Mouse (Mus musculus) heart, adult 18-20 months (tissue): ENCODE results near the gene Tifab. TPM values are rescaled to one million over a fixed set of nuclear protein-coding genes. Genes with fewer than 3 reads are reported as not detected.

Experiments
- DNase-seq, 2 experiments: peaks; one replicate each; pipeline ENCODE4 v3.0.0; 2021 to 2022; ENCODE audit warnings: mixed read lengths in 1 of 2
- total RNA-seq, 2 experiments: library from RNA; stranded (reverse); gene quantifications; 2 replicates each; pipeline ENCODE4 v1.2.3; 2021

The Tifab gene
- total RNA-seq, 2 experiments from 2014 or later = 0.69 to 1.1 TPM

DNA sequence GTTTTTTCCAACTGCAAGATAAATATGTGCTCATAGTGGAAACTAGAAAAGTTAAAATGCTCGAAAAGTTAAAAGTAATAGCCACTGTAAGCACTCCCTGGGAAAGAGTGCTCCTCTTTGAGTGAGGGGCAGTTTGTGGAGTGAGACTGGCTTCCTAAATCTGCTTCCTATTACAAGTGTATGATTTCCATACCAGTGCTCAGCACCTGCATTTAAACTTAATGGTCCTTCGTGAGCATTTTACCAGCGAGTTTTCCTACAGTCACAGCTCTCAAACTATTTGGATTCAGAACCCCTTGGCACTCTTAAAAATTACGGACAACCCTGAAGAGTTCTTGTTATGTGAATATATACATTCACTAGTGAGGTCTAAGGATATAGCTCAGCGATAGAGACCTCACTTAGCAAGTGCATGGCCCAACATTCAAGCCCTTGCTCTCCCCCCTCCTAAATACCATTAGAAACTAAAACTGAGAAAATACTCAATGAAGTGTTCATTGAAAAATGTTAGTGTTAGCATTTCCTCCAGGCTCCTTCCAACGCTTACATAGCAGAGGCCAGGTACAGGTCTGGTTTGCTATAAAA is 39.4 kb downstream of the Tifab start:
- no peak for DNase-seq

DNA sequence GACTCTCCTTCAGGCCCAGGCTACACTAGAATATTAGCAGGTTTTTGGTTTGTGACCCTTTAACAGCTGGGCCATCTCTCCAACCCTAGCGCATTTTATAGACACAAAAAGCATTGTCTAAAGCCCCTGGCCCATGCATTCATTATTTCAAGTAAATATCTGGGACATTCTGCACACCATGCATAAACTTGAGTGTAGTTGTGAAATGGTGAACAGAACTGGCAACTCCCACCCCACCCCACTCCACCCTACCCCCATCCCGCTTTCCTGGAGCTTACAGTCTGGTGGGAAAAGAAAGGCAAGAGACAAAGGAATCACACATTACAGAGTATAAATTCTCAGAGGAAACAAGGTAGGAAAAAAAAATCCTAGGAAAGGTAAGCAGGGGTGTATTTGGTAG is 42.5 kb downstream of the Tifab start, which contains the start of gene H2afy:
Gene H2afy, minus strand, starts transcription at position 162 of the 400 bp plus-strand sequence.
- DNase-seq = no peak

DNA sequence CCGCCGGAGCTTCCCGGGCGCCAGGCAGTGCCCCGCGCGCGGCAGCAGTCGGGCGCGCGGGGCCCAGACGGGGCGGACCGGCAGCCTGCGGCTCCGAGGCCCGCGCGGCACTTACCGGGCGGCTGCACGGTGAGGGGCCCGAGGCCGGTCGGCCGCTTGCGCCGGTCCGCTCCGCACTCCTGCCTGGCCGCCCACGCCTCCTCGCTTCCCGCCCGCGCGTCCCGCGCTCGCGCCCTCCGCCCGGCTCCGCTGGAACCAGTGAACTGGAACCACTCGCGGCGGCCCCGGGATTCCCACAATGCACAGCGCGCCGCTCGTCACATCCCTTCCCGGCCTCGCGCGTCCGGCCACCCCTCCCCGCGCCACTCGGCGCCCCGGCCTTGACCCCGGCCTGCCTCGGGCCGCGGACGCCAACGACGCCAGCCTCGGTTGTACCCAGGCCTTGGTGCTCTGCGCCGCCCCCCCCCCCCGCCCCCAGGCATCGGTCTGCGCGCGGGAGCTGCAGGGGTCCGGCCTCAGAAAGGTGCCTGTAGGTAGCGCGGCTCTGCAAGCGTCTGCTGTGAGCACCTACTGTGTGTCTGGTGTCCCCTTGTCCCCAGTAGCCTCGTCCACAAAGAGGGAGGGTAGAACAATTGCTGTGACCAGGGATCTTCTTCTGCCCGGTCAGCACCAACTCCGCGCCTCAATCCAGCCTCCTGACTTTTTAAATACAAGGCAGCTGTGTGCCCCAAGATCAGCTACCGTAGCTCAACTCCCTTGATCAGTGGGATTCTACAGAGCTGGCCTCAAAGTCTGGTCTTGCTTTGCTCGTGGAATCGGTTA is 43.2 kb downstream of the Tifab start:
- DNase-seq = peak; percentile 93 to 94

DNA sequence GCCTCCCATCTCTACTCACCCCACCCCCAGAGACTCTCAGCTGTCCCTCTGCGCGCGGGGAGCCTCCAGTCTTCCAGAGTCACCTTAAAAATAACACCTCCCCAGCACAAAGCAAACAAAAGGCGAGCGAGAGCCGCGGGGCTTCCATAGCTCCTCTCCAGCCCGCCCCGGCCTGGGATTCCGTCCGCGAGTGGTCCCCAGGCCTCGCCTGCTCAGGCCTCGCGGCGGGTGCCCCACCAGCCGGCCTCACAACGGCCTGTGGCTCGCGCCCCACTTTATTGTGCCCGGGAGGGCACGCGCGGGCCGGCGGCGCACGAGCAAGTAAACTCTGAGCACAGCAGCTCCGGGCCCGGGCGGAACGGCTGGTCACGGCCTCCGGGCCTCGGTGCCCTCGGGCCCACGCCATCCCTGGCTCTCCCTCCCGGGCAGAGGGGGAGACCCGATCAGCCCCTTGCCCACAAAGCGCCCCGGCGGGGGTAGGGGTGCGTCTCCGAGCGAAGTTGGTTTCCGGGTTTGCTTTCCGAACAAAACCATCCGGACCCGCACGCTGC is 44.0 kb downstream of the Tifab start:
- peak in 1 of 2 experiments; percentile 49 for DNase-seq

DNA sequence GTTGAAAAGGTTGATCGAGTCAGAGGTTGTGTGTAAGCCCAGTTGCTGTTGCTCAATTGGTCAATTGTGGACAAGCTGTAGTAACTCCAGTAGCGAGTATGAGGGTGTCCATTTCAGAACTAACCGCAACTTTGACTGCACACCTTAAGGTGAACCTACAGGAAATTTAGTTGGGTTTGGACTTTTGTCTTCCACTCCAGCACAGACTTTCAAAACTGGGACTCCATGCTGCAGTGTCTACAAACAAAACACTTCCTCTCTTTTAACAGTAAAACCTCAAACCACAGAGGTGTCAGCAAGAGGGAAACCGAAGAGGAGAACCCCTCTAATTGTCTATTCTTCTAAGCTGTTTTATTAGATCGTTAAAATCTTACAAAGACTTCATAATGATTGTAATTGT is 44.7 kb downstream of the Tifab start:
- no peak for DNase-seq

DNA sequence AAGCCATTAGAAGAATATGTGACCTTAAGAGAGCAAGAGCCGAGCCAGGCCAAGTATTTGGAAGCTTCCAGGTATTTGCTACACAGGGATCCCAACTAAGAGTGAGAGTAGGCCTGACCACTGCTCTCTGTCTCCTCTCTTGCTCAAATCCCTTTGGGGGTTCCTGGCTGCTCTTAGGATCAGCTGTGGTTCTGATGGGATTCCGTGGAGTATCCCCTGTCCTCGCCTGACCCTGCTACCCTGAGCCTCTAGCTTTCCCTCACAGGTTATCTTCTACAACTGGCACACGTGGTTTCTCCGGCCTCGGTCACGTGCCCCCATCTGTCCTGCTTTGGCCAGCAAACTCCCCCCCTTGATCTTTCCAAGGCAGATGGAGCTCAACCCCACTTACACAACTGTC is 45.7 kb downstream of the Tifab start:
- no peak for DNase-seq

DNA sequence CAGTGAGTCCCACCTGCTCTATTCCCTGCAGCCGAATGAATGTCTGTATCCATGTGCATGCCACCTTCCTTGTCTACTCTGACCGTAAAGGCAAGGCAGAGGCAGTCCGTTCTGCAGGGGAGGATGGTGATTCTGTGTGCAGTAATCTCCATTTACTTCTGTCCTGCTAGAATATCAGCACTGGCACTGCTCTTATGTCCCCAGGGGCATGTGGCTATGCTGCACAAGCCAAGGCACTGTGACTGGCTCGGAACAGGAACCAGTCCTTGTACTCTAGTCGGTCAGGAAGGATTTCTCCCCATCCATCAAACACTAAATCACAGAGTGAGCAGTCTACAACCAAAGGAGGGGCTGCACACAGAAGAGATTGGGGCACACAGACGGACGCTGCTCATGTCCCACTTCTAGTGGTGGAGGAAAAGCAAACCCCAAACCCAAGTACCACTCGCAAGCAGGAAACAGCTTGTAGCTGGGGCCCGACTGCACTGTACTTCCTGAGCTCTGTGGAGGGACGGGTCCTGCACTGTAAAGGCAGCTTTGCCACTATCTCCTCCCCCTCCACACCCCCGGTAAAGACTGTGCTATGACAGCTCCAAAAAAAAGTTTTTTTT is 46.3 kb downstream of the Tifab start:
- DNase-seq = no peak

DNA sequence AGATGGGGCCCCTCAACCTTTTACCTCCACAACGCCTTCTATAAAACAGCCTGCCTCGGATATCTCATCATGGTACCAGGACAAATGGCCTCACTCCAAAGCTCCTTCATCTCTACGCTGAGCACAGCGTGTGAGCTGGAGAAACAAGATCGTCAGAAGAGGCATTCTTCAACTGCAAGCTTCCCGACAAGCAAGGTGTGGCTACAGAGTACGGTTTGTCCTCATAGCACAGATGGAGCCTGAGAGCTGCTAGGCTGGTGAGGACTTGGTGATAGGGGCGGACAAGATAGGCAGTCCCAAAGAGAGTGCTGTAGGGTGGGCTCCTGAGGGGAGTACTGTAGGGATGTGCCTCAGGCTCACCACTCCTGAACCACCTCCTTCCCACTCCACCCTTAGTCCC is 48.1 kb downstream of the Tifab start:
- no peak for DNase-seq

DNA sequence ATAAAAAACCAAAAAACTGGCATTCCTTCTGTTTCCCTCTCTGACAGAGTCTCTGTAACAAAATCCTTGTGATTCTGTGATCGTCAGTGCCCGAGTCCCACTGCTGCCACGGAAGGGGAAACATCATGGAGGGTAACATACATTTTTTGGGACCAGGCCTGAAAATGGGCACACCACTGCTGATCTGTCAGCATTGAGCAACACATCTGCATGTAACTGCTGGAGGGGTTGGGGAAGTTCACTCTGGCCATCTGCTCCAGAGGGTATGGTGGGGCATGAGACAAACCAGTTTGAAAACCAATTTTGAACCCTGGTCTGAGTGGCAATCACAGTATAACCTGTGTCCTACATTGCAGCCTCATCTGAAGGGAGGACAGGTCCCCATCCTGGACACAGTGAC is 49.1 kb downstream of the Tifab start:
- no peak for DNase-seq

DNA sequence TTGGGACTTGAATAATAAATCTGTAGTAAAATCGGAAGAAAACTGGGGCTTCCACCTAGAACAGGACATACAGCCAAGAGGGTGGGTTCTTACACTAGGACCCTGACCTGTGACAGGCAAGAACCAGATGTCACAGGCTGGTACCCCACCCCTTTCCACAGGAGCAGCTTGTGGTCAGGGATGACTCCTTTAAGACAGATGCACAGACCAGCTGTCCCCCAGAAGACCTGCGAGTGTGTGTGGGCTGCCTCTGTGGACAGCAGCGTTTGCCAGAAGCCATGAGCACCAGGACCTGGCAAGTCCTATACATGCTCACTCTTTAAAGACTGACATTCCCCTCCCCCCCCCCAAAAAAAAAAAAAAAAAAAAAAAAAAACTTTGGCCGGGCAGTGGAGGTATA is 49.7 kb downstream of the Tifab start:
- no peak for DNase-seq

DNA sequence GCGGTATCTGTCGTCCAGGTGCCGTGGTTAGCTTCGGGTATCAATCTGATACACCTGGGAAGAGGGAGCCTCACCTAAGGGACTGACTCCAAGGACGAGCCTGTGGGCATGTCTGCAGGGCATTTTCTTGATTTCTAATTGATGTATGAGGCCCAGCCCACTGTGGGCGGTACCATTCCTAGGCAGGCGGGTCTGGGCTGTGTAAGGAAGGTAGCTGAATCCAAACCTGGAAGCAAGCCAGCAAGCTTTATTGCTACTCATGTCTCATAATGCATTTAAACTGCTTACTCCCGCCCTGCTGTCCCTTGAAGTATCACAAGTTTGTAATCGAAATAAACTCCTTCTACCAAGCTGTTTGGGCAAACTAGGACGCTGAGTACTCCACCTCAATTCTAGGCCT is 53.1 kb downstream of the Tifab start:
- no peak for DNase-seq

Other genes with a start within 250 kb of the Tifab start
- 10 to 100 TPM; 47.2 to 58.4 TPM for gene H2afy, start 42.5 kb downstream of the Tifab start, total RNA-seq
- gene Neurog1, start 73.3 kb upstream of the Tifab start, total RNA-seq = not detected
- gene Cxcl14, start 117.7 kb upstream of the Tifab start, total RNA-seq = 1 to 10 TPM; 7.0 to 7.9 TPM
- gene Gm3045, start 247.7 kb upstream of the Tifab start, total RNA-seq = not detected